Mouse (Mus musculus): ENCODE measurements around the gene Slc1a5. TPM values are rescaled to one million over a fixed set of nuclear protein-coding genes. Genes with fewer than 3 reads are reported as not detected.

Slc1a5 gene
- polyA plus RNA-seq, 1 experiment: 35.2 TPM

DNA sequence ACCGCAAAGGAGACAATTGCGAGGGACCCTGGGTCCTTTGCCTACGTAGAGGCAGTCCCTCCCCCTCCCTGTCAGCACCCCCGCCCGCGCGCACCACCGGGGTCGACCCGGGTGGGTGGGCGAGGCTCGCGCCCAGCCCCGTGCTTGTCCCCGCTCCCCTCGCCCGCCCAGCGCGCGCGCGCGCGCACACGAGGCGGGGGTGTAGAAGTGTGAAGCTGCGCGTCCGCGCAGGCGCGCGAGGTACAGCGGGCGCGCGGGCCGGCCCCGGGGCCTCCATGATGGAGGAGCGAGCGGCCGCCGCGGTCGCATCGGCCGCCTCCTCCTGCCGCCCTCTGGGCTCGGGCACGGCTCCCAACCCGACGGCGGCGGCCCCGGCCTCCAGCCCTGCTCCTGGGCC, 34.9 kb downstream of the Slc1a5 start:
- Histone ChIP-seq H3K9me3 (no peaks in the 10 kb centered on the region), H3K4me3 (replicated peaks) (peak overlapping the region; percentile 98), H3K36me3 (replicated peaks; ENCODE audit: low read length) (peaks cover 57% of the 10 kb centered on the region), H3K27me3 (replicated peaks) (no peaks in the 10 kb centered on the region), H3K4me1 (peaks cover 57% of the 10 kb centered on the region)
- TF ChIP-seq FLI1 (IDR thresholded peaks at IDR 0.05; ENCODE audit: low read length) (no peak), GATA1 (IDR thresholded peaks at IDR 0.05; ENCODE audit: borderline replicate concordance, low read length) (no peak)

DNA sequence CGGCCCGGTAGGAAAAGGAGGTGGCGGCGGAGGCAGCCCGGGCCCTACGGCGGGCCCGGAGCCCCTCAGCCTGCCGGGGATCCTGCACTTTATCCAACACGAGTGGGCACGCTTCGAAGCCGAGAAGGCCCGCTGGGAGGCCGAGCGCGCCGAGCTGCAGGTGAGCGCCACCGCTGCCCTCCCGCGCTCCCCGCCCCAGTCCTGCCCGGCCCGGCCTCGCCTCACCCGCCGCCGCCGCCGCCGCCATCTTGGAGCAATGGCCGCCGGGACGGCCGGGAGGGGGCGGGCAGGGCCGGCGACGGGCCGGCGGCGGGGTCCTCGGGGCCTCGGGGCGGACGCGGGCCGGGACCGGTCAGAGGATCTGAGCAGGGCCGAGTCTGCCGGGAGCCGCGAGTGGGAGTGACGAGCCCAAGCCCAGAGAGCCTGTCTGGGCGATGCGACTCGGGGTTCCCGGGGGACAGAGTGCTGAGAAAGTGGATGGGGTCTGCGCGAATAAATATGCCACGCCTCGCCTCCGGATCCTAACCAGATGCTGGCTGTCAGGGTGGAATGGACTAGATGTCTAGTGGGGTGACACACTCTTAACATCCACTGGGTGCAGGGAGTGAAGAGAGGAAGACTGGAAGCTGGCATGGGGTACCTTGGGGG, 35.5 kb downstream of the Slc1a5 start, which contains the start of gene Fkrp:
Gene Fkrp (minus strand): TSS at position 258 of the 648 bp plus-strand sequence.
- TF ChIP-seq FLI1 (IDR thresholded peaks at IDR 0.05; ENCODE audit: low read length) (no peak), GATA1 (IDR thresholded peaks at IDR 0.05; ENCODE audit: borderline replicate concordance, low read length) (no peak)
- H3K4me1 ChIP-seq: peaks cover 62% of the 10 kb centered on the region
- no peaks in the 10 kb centered on the region for H3K27me3 ChIP-seq (replicated peaks)
- peak within 1 kb of the TSS; percentile 98 for H3K4me3 ChIP-seq (replicated peaks)
- H3K9me3 ChIP-seq: no peaks in the 10 kb centered on the region
- peaks cover 51% of the 10 kb centered on the region for H3K36me3 ChIP-seq (replicated peaks; ENCODE audit: low read length)

DNA sequence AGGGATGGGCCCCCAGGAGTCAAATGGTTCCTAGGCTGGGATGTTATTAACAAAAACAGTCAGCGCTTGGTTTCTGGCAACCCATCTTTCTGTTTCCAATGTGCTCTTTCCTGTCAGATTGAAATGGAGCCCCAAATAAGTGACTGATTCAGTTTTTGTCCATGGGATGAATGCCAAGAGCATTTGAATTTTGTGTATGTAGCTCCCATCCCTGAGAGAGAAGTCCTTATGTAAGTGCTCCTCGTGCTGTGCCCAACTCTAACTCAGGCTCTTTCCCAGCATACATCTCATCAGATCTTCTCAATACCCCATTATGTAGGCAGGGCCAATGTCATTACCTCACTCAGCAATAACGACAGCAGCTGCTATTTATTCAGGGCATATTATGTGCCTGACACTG, 36.6 kb downstream of the Slc1a5 start:
- H3K4me3 ChIP-seq (replicated peaks): peak overlapping the region; percentile 98
- H3K9me3 ChIP-seq: no peaks in the 10 kb centered on the region
- H3K36me3 ChIP-seq (replicated peaks; ENCODE audit: low read length): peaks cover 52% of the 10 kb centered on the region
- TF ChIP-seq GATA1 (IDR thresholded peaks at IDR 0.05; ENCODE audit: borderline replicate concordance, low read length) (no peak), FLI1 (IDR thresholded peaks at IDR 0.05; ENCODE audit: low read length) (no peak)
- H3K27me3 ChIP-seq (replicated peaks): no peaks in the 10 kb centered on the region
- H3K4me1 ChIP-seq: peaks cover 73% of the 10 kb centered on the region

DNA sequence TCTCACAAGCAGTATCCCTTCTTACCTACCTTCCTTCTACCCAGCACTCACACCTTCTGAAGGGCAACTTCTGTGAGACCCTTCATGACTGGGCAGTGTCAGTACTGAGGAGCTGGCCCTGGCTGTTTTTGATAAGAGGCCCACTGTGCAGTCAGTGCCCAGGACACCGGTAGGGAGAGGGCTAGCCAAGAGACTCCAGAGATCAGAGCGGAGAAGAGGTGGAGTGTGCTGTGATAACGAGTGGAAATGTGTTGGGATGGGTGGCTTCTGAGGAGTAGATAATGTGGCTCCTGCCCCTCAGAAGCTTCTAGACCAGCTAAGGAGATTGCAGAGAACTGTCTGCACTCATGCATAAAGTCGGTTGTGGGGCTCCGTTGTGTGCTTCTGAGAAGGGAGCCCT, 38.7 kb downstream of the Slc1a5 start:
- Histone ChIP-seq H3K36me3 (replicated peaks; ENCODE audit: low read length) (peaks cover 53% of the 10 kb centered on the region), H3K4me3 (replicated peaks) (peak overlapping the region; percentile 76), H3K9me3 (no peaks in the 10 kb centered on the region), H3K27me3 (replicated peaks) (no peaks in the 10 kb centered on the region), H3K4me1 (peaks cover 90% of the 10 kb centered on the region)
- TF ChIP-seq GATA1 (IDR thresholded peaks at IDR 0.05; ENCODE audit: borderline replicate concordance, low read length) (no peak), FLI1 (IDR thresholded peaks at IDR 0.05; ENCODE audit: low read length) (no peak)

DNA sequence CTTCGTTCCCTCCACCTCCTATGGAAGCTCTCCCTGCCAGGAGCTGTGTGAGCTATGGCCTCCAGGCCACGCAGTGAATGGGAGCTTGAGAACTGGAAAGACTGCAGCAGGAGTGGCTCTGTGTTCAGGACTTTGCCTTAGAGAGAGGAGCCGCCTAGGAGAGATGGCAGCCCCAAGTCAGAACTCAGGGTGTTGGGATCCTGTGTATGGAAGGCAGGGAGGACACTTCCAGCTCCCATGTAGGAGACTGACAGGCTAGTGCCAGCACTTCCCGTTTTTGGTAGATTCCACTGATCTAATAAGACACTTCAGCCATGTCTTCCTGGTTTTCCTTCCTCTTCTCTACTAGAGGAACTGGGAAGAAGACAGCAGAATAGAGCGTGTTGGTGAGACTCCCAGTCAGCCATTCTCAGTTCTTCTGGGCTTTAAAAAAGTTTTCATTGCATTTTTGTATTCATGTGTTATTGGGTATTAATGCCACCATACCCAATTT, 39.2 kb downstream of the Slc1a5 start:
- Histone ChIP-seq H3K36me3 (replicated peaks; ENCODE audit: low read length) (peaks cover 56% of the 10 kb centered on the region), H3K4me1 (peaks cover 91% of the 10 kb centered on the region), H3K9me3 (no peaks in the 10 kb centered on the region), H3K4me3 (replicated peaks) (peak overlapping the region; percentile 48), H3K27me3 (replicated peaks) (no peaks in the 10 kb centered on the region)
- no peak for TF ChIP-seq GATA1 (IDR thresholded peaks at IDR 0.05; ENCODE audit: borderline replicate concordance, low read length)
- no peak for TF ChIP-seq FLI1 (IDR thresholded peaks at IDR 0.05; ENCODE audit: low read length)

DNA sequence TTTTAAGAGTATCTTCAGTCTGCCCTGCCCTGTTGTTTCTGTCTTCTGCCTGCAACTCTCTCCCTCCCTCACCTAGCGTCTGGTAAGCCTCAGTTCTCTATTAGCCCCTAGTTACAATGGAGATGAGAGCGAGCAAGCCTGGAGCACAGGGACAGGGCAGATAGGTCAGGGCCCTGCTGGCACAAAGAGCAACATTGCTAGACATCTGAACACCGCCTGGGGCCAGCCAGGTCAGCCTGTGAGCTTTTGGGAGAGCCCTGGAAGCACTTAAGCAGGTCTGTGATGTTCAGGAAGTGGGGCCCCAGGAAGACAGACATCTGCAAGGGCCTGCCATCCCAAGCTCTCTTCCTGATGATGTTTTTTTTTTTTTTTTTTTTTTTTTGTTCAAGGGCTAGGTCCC, 40.0 kb downstream of the Slc1a5 start:
- Histone ChIP-seq H3K36me3 (replicated peaks; ENCODE audit: low read length) (peaks cover 64% of the 10 kb centered on the region), H3K4me1 (peaks cover 93% of the 10 kb centered on the region), H3K4me3 (replicated peaks) (peak overlapping the region; percentile 64), H3K27me3 (replicated peaks) (no peaks in the 10 kb centered on the region), H3K9me3 (no peaks in the 10 kb centered on the region)
- TF ChIP-seq GATA1 (IDR thresholded peaks at IDR 0.05; ENCODE audit: borderline replicate concordance, low read length) (no peak), FLI1 (IDR thresholded peaks at IDR 0.05; ENCODE audit: low read length) (no peak)

DNA sequence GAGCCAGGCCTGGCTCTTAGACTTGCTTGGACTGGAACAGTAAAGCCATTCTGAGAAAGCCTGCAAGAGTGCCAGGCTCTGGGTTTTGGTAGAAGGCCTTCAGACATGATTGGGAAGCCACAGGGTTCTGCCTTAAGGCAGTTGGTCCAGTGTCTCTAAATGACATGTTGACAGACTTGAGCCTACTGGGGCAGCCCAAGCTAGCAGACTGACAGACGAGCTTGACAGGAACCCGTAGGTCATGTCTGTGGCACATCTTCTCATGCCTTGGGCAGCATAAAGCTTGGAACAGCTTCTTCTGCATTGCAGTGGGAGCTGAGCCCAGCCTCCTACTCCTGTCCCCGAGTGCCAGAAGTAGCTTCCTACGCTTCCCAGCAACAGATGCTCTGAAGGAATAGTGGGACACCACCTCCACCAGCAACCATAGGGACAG, 40.5 kb downstream of the Slc1a5 start:
- TF ChIP-seq FLI1 (IDR thresholded peaks at IDR 0.05; ENCODE audit: low read length) (no peak), GATA1 (IDR thresholded peaks at IDR 0.05; ENCODE audit: borderline replicate concordance, low read length) (no peak)
- H3K36me3 ChIP-seq (replicated peaks; ENCODE audit: low read length): peaks cover 70% of the 10 kb centered on the region
- H3K4me3 ChIP-seq (replicated peaks): peak overlapping the region; percentile 62
- no peaks in the 10 kb centered on the region for H3K9me3 ChIP-seq
- no peaks in the 10 kb centered on the region for H3K27me3 ChIP-seq (replicated peaks)
- peaks cover 98% of the 10 kb centered on the region for H3K4me1 ChIP-seq

DNA sequence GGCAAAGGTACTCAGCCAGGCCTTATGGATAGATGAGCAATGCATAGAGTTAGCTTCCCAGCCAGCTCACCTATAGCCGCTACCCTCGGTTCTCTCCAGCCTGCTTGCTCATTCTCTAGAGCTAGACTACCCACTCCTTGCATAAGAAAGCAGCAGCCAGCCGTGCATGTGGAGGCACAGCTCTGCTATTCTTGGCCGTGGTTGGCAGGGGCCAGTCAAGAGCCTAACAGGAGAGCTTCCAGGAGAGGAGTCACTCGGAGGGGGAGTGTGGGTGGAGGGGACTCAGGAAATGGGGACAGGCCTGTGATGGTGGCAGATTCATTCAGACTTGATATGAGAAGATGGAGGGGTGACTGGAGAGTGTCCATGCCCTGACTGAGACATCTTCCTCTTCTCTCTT, 42.6 kb downstream of the Slc1a5 start:
- Histone ChIP-seq H3K4me3 (replicated peaks) (peak overlapping the region; percentile 66), H3K36me3 (replicated peaks; ENCODE audit: low read length) (peaks cover 81% of the 10 kb centered on the region), H3K4me1 (peaks cover 100% of the 10 kb centered on the region), H3K27me3 (replicated peaks) (no peaks in the 10 kb centered on the region), H3K9me3 (no peaks in the 10 kb centered on the region)
- TF ChIP-seq GATA1 (IDR thresholded peaks at IDR 0.05; ENCODE audit: borderline replicate concordance, low read length) (no peak), FLI1 (IDR thresholded peaks at IDR 0.05; ENCODE audit: low read length) (no peak)

DNA sequence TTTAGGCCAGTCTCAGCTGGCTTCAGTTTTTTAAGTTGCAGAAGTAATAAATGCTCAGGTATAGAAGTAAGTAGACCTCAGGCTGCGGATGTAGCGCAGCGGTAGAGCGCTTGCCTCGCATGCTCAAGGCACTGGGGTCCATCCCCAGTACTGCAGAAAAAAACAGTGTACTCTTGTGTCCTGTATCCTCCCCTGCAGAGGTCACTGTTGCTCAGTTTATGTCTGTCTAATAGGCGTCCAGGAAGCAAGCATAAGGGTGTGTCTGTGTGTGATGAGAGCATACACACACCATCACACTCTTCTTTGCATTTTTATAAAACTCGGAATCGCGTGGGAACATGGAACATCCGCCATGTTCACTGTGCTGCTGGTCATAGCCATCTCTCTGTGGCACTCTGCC, 44.6 kb downstream of the Slc1a5 start:
- H3K9me3 ChIP-seq: no peaks in the 10 kb centered on the region
- peak overlapping the region; percentile 57 for H3K4me3 ChIP-seq (replicated peaks)
- TF ChIP-seq FLI1 (IDR thresholded peaks at IDR 0.05; ENCODE audit: low read length) (no peak), GATA1 (IDR thresholded peaks at IDR 0.05; ENCODE audit: borderline replicate concordance, low read length) (no peak)
- peaks cover 97% of the 10 kb centered on the region for H3K4me1 ChIP-seq
- peaks cover 93% of the 10 kb centered on the region for H3K36me3 ChIP-seq (replicated peaks; ENCODE audit: low read length)
- no peaks in the 10 kb centered on the region for H3K27me3 ChIP-seq (replicated peaks)

DNA sequence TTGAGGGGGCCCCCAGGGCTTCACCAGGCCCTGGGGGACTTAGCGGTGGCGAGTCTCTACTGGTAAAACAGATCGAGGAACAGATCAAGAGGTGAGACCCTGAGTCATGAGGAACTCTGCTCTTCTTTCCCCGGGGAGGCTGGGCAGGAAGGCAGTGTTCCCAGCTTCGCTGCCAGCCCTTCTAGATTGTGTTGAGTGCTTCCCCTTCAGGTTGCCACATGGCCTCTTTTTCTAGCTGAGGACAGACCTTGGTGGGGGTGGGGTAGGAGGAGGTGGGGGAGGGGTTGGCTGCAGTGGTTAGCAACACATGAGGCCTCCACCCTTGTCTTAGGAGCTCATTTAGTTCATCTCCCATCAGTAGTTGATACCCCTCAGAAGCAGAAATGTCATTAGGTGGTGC, 45.4 kb downstream of the Slc1a5 start:
- TF ChIP-seq GATA1 (IDR thresholded peaks at IDR 0.05; ENCODE audit: borderline replicate concordance, low read length): no peak
- TF ChIP-seq FLI1 (IDR thresholded peaks at IDR 0.05; ENCODE audit: low read length): no peak
- H3K4me3 ChIP-seq (replicated peaks): no peak overlapping the region
- H3K4me1 ChIP-seq: peaks cover 89% of the 10 kb centered on the region
- peaks cover 99% of the 10 kb centered on the region for H3K36me3 ChIP-seq (replicated peaks; ENCODE audit: low read length)
- no peaks in the 10 kb centered on the region for H3K27me3 ChIP-seq (replicated peaks)
- no peaks in the 10 kb centered on the region for H3K9me3 ChIP-seq

Measured in megakaryocyte, embryonic 14.5 days (primary cell).